In genomic region chr19:4257216-4257896, GRCm38 (mm10) we compare ENCODE assay signal across 7 mouse cellular contexts. TPM values are rescaled to one million over a fixed set of nuclear protein-coding genes. Genes with fewer than 3 reads are reported as not detected.
DNase-seq lines count a peak whose midpoint lies in the region; ATAC-seq lines count a peak whose summit lies in the region.

No protein-coding gene starts in this region.

- H3K27me3 ChIP-seq in embryonic facial prominence, embryonic 11.5 days (ENCODE audit: control insufficient read depth, insufficient read depth, low read length) = no peaks in the 10 kb centered on the region
- H3K27me3 ChIP-seq in limb, embryonic 11.5 days (ENCODE audit: control insufficient read depth, insufficient read depth, low read length) = no peaks in the 10 kb centered on the region
- H3K27me3 ChIP-seq in midbrain, embryonic 14.5 days (ENCODE audit: control insufficient read depth, insufficient read depth, low read length) = no peaks in the 10 kb centered on the region

- ATAC-seq in embryonic facial prominence, embryonic 11.5 days (replicated peaks; ENCODE audit: insufficient number of reproducible peaks, low FRiP score, low TSS enrichment, low read depth) = peak; percentile 89
- ATAC-seq in limb, embryonic 11.5 days (ENCODE audit: insufficient number of reproducible peaks, low FRiP score, low TSS enrichment, low read depth) = peak; percentile 87
- peak; percentile 92 for ATAC-seq in midbrain, embryonic 14.5 days (ENCODE audit: low FRiP score, low TSS enrichment)

- peak; percentile 94 for DNase-seq in adrenal gland, postnatal 14 days
- peak; percentile 100 for DNase-seq in embryonic facial prominence, embryonic 11.5 days (ENCODE audit: low spot score)
- DNase-seq in heart, adult 11 months = peak; percentile 99
- peak; percentile 96 for DNase-seq in kidney, adult 18-20 months
- DNase-seq in limb, embryonic 11.5 days (ENCODE audit: low spot score) = peak; percentile 94
- peak; percentile 99 for DNase-seq in midbrain, embryonic 14.5 days
- DNase-seq in spleen, adult 18-20 months = peak; percentile 85 to 91

- H3K27ac ChIP-seq in embryonic facial prominence, embryonic 11.5 days (replicated peaks; ENCODE audit: low read depth, low read length) = no peak overlapping the region
- H3K27ac ChIP-seq in limb, embryonic 11.5 days (replicated peaks; ENCODE audit: low read depth, low read length) = no peak overlapping the region
- H3K27ac ChIP-seq in midbrain, embryonic 14.5 days (replicated peaks; ENCODE audit: low read depth, low read length) = 0 out of 2 replicates have a peak overlapping the region, but pooled peaks have one; percentile 14

- H3K36me3 ChIP-seq in embryonic facial prominence, embryonic 11.5 days (replicated peaks; ENCODE audit: control insufficient read depth, insufficient read depth, low read depth, low read length) = no peaks in the 10 kb centered on the region
- H3K36me3 ChIP-seq in limb, embryonic 11.5 days (ENCODE audit: control insufficient read depth, insufficient read depth, low read length) = no peaks in the 10 kb centered on the region
- H3K36me3 ChIP-seq in midbrain, embryonic 14.5 days (ENCODE audit: control insufficient read depth, insufficient read depth, low read length) = no peaks in the 10 kb centered on the region

- no peaks in the 10 kb centered on the region for H3K9me3 ChIP-seq in embryonic facial prominence, embryonic 11.5 days (replicated peaks; ENCODE audit: control insufficient read depth, low read length)
- H3K9me3 ChIP-seq in limb, embryonic 11.5 days (ENCODE audit: control insufficient read depth, low read length) = no peaks in the 10 kb centered on the region
- no peaks in the 10 kb centered on the region for H3K9me3 ChIP-seq in midbrain, embryonic 14.5 days (ENCODE audit: control insufficient read depth, low read length)

- 1% methylated on average over 41 of the region's 41 CpGs for WGBS in embryonic facial prominence, embryonic 11.5 days
- 1% methylated on average over 41 of the region's 41 CpGs for WGBS in limb, embryonic 11.5 days
- WGBS in midbrain, embryonic 14.5 days = under 1% methylated on average over 41 of the region's 41 CpGs

- peak overlapping the region; percentile 64 for H3K4me3 ChIP-seq in embryonic facial prominence, embryonic 11.5 days (ENCODE audit: low read depth, low read length)
- peak overlapping the region; percentile 50 for H3K4me3 ChIP-seq in limb, embryonic 11.5 days (ENCODE audit: low read depth, low read length)
- peak overlapping the region; percentile 59 for H3K4me3 ChIP-seq in midbrain, embryonic 14.5 days (replicated peaks; ENCODE audit: low read depth, low read length)

- peak overlapping the region; percentile 66 for H3K9ac ChIP-seq in embryonic facial prominence, embryonic 11.5 days (replicated peaks; ENCODE audit: low read length)
- peak overlapping the region; percentile 38 for H3K9ac ChIP-seq in limb, embryonic 11.5 days (ENCODE audit: low read length)
- peak overlapping the region; percentile 49 for H3K9ac ChIP-seq in midbrain, embryonic 14.5 days (replicated peaks; ENCODE audit: low read length)

- H3K4me2 ChIP-seq in embryonic facial prominence, embryonic 11.5 days (ENCODE audit: low read depth, low read length) = peak overlapping the region; percentile 91
- H3K4me2 ChIP-seq in limb, embryonic 11.5 days (ENCODE audit: low read depth, severe bottlenecking) = peak overlapping the region; percentile 85
- peak overlapping the region; percentile 86 for H3K4me2 ChIP-seq in midbrain, embryonic 14.5 days (ENCODE audit: low read length)

- H3K4me1 ChIP-seq in embryonic facial prominence, embryonic 11.5 days (ENCODE audit: control insufficient read depth, insufficient read depth, low read length) = peaks cover 2% of the 10 kb centered on the region; the same call in 1 of the 2 replicates
- H3K4me1 ChIP-seq in limb, embryonic 11.5 days (ENCODE audit: control insufficient read depth, insufficient read depth, low read length) = 0 out of 2 replicates have a peak, but pooled peaks cover 2% of the 10 kb centered on the region
- no peaks in the 10 kb centered on the region for H3K4me1 ChIP-seq in midbrain, embryonic 14.5 days (ENCODE audit: control insufficient read depth, insufficient read depth, low read length)

RNA-seq across cellular contexts. Expression of gene Ssh3, which starts 11.6 kb away (rescaled TPM):
- 17.3 and 20.8 TPM in 2 replicates for total RNA-seq in adrenal gland, postnatal 14 days (2021)
- 2.7 and 4.8 TPM in 2 replicates for polyA plus RNA-seq in embryonic facial prominence, embryonic 11.5 days (2014; fragmentation: Nextera tagmentation; extraction: Ambion mirVana)
- polyA plus RNA-seq in limb, embryonic 11.5 days (2014; fragmentation: Nextera tagmentation; extraction: Ambion mirVana) = 4.2 and 4.4 TPM in 2 replicates
- polyA plus RNA-seq in midbrain, embryonic 14.5 days (2014; fragmentation: Nextera tagmentation; extraction: Ambion mirVana) = 8.8 and 12.8 TPM in 2 replicates

RNA-seq across cellular contexts. Expression of gene Ankrd13d, which starts 25.6 kb away (rescaled TPM):
- total RNA-seq in adrenal gland, postnatal 14 days (2021) = 2.7 and 4.8 TPM in 2 replicates
- 5.6 and 6.4 TPM in 2 replicates for polyA plus RNA-seq in embryonic facial prominence, embryonic 11.5 days (2014; fragmentation: Nextera tagmentation; extraction: Ambion mirVana)
- polyA plus RNA-seq in limb, embryonic 11.5 days (2014; fragmentation: Nextera tagmentation; extraction: Ambion mirVana) = 5.6 and 7.5 TPM in 2 replicates
- polyA plus RNA-seq in midbrain, embryonic 14.5 days (2014; fragmentation: Nextera tagmentation; extraction: Ambion mirVana) = 34.5 and 39.3 TPM in 2 replicates

RNA-seq across cellular contexts. Expression of gene Pold4, which starts 25.7 kb away (rescaled TPM):
- total RNA-seq in adrenal gland, postnatal 14 days (2021) = 43.3 and 57.9 TPM in 2 replicates
- 12.7 and 13.0 TPM in 2 replicates for polyA plus RNA-seq in embryonic facial prominence, embryonic 11.5 days (2014; fragmentation: Nextera tagmentation; extraction: Ambion mirVana)
- polyA plus RNA-seq in limb, embryonic 11.5 days (2014; fragmentation: Nextera tagmentation; extraction: Ambion mirVana) = 11.5 and 12.6 TPM in 2 replicates
- 18.5 and 19.1 TPM in 2 replicates for polyA plus RNA-seq in midbrain, embryonic 14.5 days (2014; fragmentation: Nextera tagmentation; extraction: Ambion mirVana)

RNA-seq across cellular contexts. Expression of gene AC109138.7, which starts 43.2 kb away (rescaled TPM):
- not detected in 2 replicates for total RNA-seq in adrenal gland, postnatal 14 days (2021)
- polyA plus RNA-seq in embryonic facial prominence, embryonic 11.5 days (2014; fragmentation: Nextera tagmentation; extraction: Ambion mirVana) = not detected in 2 replicates
- polyA plus RNA-seq in limb, embryonic 11.5 days (2014; fragmentation: Nextera tagmentation; extraction: Ambion mirVana) = not detected in 2 replicates
- polyA plus RNA-seq in midbrain, embryonic 14.5 days (2014; fragmentation: Nextera tagmentation; extraction: Ambion mirVana) = not detected in 2 replicates

RNA-seq across cellular contexts. Expression of gene Clcf1, which starts 43.3 kb away (rescaled TPM):
- 10.8 and 16.3 TPM in 2 replicates for total RNA-seq in adrenal gland, postnatal 14 days (2021)
- 4.6 and 5.0 TPM in 2 replicates for polyA plus RNA-seq in embryonic facial prominence, embryonic 11.5 days (2014; fragmentation: Nextera tagmentation; extraction: Ambion mirVana)
- 5.0 and 7.4 TPM in 2 replicates for polyA plus RNA-seq in limb, embryonic 11.5 days (2014; fragmentation: Nextera tagmentation; extraction: Ambion mirVana)
- polyA plus RNA-seq in midbrain, embryonic 14.5 days (2014; fragmentation: Nextera tagmentation; extraction: Ambion mirVana) = 0.08 and 0.46 TPM in 2 replicates
